In the genomic region with DNA sequence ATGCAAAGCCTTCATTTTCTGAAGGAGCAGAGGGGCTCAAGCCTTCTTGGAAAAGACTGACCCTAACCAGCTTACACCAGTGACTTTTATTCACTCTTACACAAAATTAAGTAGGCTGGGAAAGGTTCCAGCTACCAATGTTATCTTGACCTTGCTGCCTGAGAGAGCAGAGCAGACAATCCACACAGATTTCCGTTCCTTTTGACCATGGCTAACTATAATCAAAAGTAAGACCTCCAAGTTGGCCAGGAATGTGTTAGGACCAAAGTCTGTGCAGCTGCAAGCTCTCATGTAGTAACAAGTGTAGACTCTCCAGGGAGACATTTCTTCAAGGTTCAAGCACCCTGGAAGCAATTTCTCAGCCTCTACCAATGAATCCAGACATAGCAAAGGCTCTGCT, we compare ENCODE assay signal across 25 mouse cellular contexts. TPM values are rescaled to one million over a fixed set of nuclear protein-coding genes. Genes with fewer than 3 reads are reported as not detected.
A peak's percentile ranks its signal among the peaks of the same experiment; 100 is the strongest.
DNase-seq lines count a peak whose midpoint lies in the region; ATAC-seq lines count a peak whose summit lies in the region.
"Had no signal": no experiment of that assay in that cellular context is flagged by ENCODE, and none has a peak within 500 bp of the region (broad histone marks: within the 10 kb centered on the region; RNA-seq: fewer than 3 reads in every experiment).

No protein-coding gene starts in this region.

- H3K27ac ChIP-seq in heart, embryonic 15.5 days = peak overlapping the region; percentile 92
- H3K27ac ChIP-seq: hindbrain, embryonic 15.5 days; left cerebral cortex, adult 2 months; liver, embryonic 13.5 days had no signal

- no peak overlapping the region for H3K4me3 ChIP-seq in heart, embryonic 15.5 days
- H3K4me3 ChIP-seq: megakaryocyte, embryonic 14.5 days had no signal

- intact Hi-C loops in gastrocnemius, postnatal 36 days (cut with DNase I) = no loop called here

- H3K4me1 ChIP-seq in heart, embryonic 15.5 days (replicated peaks) = peaks cover 12% of the 10 kb centered on the region

- no peak for DNase-seq in heart, adult 9 months (ENCODE audit: low spot score in 2 of 2)
- peak; percentile 22 for DNase-seq in kidney, adult 11 months
- DNase-seq in kidney, adult 9 months = peak; percentile 68
- peak; percentile 62 for DNase-seq in kidney, postnatal 14 days
- DNase-seq in gastrocnemius, postnatal 36 days = no peak
- no peak for DNase-seq in gastrocnemius, postnatal 4 days (ENCODE audit: low spot score in 2 of 2)
- DNase-seq: adrenal gland, adult 8-10 months; B cell, adult 2 months; cerebellum, adult 18-20 months; gastrocnemius, postnatal 10 days; heart, adult 18-20 months; layer of hippocampus, adult 9-11 months; liver, embryonic 13.5 days; lung, embryonic 14.5 days; midbrain, embryonic 14.5 days; retina, postnatal 1 day; right cerebral cortex, postnatal 25 days; thymus, postnatal 25 days had no signal

- no peaks in the 10 kb centered on the region for H3K27me3 ChIP-seq in heart, embryonic 15.5 days
- H3K27me3 ChIP-seq: CH12.LX; hindbrain, embryonic 15.5 days; liver, embryonic 13.5 days; Patski had no signal

- no peaks in the 10 kb centered on the region for H3K36me3 ChIP-seq in heart, embryonic 15.5 days
- H3K36me3 ChIP-seq: G1E; liver, embryonic 13.5 days had no signal

- ATAC-seq in heart, embryonic 15.5 days (replicated peaks; ENCODE audit: insufficient number of reproducible peaks, insufficient read depth, low FRiP score, low read depth) = no peak
- ATAC-seq: Patski had no signal

- no peak overlapping the region for H3K4me2 ChIP-seq in heart, embryonic 15.5 days

- no peaks in the 10 kb centered on the region for H3K9me3 ChIP-seq in heart, embryonic 15.5 days (replicated peaks)
- H3K9me3 ChIP-seq: G1E; hindbrain, embryonic 15.5 days; liver, embryonic 13.5 days; megakaryocyte, embryonic 14.5 days had no signal

- 31% methylated on average over 1 of the region's 1 CpGs for WGBS in heart, embryonic 15.5 days

- no peak overlapping the region for H3K9ac ChIP-seq in heart, embryonic 15.5 days
- H3K9ac ChIP-seq: liver, embryonic 13.5 days; lung, embryonic 14.5 days had no signal

RNA-seq across cellular contexts. Expression of gene Zfp619, which starts 25.6 kb away (rescaled TPM):
- polyA plus RNA-seq in heart, embryonic 15.5 days (2015; fragmentation: Nextera tagmentation; extraction: Ambion mirVana) = 1.2 and 1.4 TPM in 2 replicates
- 1 to 10 TPM in 1 of 2 experiments, under 1 TPM in 1; 0.94 to 1.3 TPM for total RNA-seq in gastrocnemius, postnatal 36 days (2021)
- 1 to 10 TPM; 2.7 to 2.8 TPM for total RNA-seq in gastrocnemius, postnatal 4 days (2021)

Comparison
In these comparisons a context has a peak if more than half of its experiments do, and no peak if none do; other contexts are left out.
1. DNase-seq: peak in kidney, adult 11 months (single experiment), kidney, adult 9 months (single experiment) and kidney, postnatal 14 days (single experiment); none in heart, adult 9 months (0 of 2), gastrocnemius, postnatal 36 days (0 of 2) and gastrocnemius, postnatal 4 days (0 of 2).